ENCODE assay signal across 1 mouse cellular context in the genomic region with DNA sequence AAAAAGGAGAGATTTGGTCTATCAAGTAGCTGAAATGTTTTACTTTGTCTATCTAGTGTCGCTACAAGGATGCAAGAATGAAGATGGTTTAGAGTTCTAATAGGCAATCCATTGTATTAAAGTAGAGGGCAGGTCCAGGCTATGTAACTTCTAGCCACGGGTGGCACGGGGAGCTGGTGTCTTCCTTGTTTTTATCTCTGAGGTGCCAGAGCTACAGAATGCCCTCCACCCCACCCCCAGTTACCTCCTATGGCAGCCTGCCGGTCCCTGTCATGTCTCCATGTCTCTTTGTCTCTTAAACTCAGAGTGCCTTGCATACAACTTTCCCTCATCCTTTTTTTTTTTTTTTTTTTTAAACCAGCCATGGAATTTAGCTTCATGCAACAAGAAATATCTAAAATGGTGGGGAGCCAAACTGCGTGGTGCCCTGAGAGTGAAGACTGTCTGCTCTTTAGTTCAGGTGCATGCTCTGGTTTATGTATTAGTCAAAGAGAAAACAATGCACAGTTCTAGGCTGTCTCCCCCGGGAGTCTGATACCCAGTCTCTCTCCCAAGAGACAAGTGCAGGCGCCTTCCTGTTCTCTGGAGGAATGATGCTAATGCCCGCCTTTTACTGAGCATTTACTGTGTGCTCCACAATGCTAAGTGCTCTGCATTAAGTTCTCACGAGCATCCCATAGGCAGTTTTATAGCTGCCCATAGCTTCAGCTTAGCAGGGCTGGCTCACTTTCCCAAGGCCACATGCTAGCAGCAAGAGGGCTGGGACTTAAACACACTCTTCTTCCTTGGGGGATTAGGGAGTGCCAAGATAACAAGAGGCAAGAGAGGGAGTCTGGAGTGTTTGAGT.
TF ChIP-seq lines count a peak whose summit lies in the region.

No protein-coding gene starts in this region.

TF ChIP-seq in CH12.LX, 34 proteins besides CTCF, POLR2A, EP300 and RAD21 (continued from another document):
- TF ChIP-seq MEF2A (IDR thresholded peaks at IDR 0.05; ENCODE audit: borderline replicate concordance, low read depth, low read length): no peak
- no peak for TF ChIP-seq RCOR1 (conservative IDR thresholded peaks at IDR 0.05; ENCODE audit: low read depth, low read length)
- TF ChIP-seq ETS1 (conservative IDR thresholded peaks at IDR 0.05; ENCODE audit: low read depth, low read length): peak; percentile 35; the same call in 1 of the 2 replicates
- TF ChIP-seq TCF12 (IDR thresholded peaks at IDR 0.05; ENCODE audit: low read depth, low read length): 0 out of 2 replicates have a peak, but pooled peaks have one; percentile 27
- TF ChIP-seq PAX5 (IDR thresholded peaks at IDR 0.05; ENCODE audit: low read length): no peak
- peak; percentile 38; the same call in 1 of the 2 replicates for TF ChIP-seq ZNF384 (IDR thresholded peaks at IDR 0.05; ENCODE audit: low read depth, low read length)
- TF ChIP-seq ZMIZ1 (IDR thresholded peaks at IDR 0.05; ENCODE audit: low read depth, low read length): no peak
- TF ChIP-seq E2F4 (IDR thresholded peaks at IDR 0.05; ENCODE audit: insufficient replicate concordance, low read depth, low read length): no peak
- no peak for TF ChIP-seq USF2 (conservative IDR thresholded peaks at IDR 0.05; ENCODE audit: low read depth, low read length)
- peak; percentile 55; the same call in 1 of the 2 replicates for TF ChIP-seq IRF4 (IDR thresholded peaks at IDR 0.05; ENCODE audit: low read depth, low read length)
- no peak for TF ChIP-seq GABPA (IDR thresholded peaks at IDR 0.05; ENCODE audit: insufficient replicate concordance, low read depth, low read length)
- TF ChIP-seq CHD1 (IDR thresholded peaks at IDR 0.05; ENCODE audit: low read depth, low read length): no peak
TF ChIP-seq in CH12.LX: peak in this region for 6.
